Mouse (Mus musculus): ENCODE measurements around the gene Eif4a1.

Eif4a1 gene

DNA sequence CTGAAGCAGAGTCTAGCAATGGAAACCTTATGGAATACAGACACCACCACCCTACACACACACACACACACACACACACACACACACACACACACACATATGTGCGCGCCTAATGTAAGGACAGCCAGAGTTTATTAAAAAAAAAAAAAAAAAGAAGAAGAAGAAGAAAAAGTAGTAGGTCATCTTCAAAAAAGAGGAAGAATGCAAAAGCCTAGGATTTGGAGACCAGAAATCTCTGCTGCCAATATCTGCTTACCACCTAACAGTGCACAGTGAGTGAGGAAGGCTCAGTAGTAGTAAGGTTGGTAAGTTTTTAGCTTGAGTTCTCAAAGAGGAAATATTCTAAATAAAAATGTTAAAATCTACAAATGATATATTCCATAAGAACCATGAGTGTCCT lies 6.9 kb upstream of the Eif4a1 start:
- DNase-seq (ENCODE audit: low spot score in 2 of 2) = no peak

DNA sequence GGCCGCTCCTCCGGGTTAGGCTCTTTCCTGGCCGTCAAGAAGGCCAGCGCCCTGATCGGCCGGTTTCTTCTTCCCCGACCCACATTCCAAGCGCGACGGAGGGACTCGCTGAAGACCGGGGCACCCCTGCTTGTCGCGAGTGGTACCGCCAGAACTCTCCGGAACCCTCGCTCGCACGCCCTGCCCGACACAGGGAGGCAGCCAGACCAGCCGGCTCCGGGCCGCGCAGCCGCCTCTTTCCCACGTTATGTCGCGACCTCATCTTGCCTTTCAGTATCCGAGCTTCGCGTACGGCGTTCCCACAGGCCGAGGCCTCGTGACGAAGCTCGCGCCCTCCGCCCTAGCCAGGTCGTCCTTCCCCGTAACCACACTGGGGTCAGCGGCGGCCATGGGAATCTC lies 498 bp downstream of the Eif4a1 start:
- DNase-seq (ENCODE audit: low spot score in 2 of 2) = no peak

DNA sequence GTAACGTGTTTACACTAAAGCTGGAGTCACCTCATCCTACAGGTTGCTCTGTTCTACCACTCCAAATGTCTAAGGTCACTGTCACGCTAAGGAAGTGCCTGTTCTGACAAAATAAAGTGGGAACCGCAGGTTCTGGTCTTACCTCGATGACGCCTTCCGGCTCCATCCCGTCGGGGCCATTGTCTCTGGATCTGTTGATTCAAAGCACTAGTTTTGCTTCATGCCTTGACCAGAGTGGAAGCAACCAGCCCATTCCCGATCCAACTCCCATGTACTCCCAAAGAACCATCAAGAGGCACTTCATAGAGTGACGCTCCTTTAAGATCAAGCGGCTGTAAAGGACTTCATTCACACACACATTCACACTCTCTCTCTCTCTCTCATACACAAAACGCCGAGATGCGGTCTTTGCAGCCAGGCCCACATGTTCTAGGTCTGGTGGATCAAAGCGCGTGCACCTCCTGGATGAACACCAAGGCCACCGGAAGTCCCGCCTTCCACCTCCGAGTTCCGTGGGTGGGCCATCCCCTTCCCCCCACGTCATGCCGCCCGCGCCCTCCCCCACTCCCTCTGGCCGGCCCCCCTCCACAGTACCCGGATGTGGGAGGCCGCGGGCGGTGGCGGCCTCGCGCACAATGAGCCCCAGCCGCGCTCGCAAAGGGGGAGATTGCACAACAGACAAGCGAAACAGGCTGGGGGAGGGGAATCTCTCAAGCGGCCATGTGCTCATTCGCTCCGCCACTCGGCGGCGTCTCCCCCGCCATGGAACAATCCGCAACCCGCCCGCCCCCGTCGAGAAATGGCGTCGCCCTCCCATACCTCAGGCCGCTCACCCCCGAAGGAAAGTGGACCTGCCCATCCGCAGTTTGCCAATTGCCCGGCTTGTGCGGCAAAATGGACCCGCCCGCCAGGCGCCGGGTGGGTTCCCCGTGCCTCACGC lies 1.2 kb downstream of the Eif4a1 start:
- DNase-seq (ENCODE audit: low spot score in 2 of 2) = peak; percentile 80 to 97

DNA sequence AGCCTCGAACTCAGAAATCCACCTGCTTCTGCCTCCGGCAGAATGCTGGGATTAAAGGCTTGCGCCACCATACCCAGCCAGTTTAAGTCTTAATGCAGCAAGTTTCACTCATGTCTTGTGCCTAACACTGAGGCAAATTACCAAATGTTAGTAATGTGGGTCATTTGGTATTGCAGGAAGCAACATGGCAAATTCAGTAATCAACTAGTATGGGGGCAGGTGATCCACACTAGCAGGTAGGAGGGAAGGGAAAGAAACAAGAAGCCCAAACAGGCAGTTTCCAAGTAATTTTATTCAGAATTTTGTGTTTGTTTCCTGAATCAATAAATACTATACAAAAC lies 5.6 kb downstream of the Eif4a1 start:
- no peak for DNase-seq (ENCODE audit: low spot score in 2 of 2)

DNA sequence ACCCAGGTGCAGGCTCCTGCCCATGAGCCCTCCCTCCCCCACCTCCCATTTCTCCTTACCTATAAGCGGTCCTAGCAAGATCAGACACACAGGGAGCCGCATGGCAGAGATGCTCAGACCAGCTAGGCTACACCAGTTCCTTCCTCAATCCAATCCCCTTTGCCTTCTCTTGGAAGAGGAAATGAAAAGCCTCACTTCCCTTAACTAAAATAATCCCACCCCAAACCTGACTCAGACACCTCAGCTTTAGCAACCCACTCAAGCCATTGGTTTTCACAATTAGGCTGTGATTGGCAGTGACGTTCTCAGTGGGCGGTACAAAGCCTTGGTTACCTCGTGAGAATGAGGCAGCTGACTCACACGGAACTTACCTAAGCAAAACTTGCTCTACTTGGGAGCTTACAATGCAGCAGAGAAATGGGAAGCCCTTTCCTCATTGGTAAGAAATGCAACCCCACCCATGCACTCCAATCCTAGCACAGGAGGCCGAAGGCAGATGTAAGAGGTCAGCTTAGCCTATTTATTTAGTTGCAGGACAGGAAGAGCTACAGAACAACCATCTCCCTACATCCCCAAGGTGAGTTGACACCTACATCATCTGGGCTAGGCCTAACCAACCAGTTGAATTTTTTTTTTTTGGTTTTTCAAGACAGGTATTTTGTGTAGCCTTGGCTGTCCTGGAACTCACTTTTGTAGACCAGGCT lies 6.1 kb downstream of the Eif4a1 start, which contains the start of gene Cd68:
Cd68 (minus strand) TSS at position 193 of the 704 bp plus-strand sequence.
- peak in 1 of 2 experiments; percentile 71 for DNase-seq (ENCODE audit: low spot score in 2 of 2)

DNA sequence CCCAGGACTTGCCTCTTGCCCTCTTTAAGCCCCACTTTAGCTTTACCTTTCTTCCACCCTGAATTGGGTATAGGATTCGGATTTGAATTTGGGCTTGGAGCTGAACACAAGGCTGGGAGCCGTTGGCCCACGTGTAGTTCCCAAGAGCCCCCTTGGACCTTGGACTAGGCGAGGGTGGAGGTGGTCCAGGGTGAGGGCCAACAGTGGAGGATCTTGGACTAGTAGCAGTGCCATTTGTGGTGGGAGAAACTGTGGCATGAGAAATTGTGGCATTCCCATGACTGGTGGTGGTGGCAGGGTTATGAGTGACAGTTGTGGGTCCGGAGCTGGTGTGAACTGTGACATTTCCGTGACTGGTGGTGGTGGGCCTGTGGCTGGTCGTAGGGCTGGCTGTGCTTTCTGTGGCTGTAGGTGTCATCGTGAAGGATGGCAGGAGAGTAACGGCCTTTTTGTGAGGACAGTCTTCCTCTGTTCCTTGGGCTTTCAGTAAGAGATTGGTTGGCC lies 6.7 kb downstream of the Eif4a1 start:
- no peak for DNase-seq (ENCODE audit: low spot score in 2 of 2)

DNA sequence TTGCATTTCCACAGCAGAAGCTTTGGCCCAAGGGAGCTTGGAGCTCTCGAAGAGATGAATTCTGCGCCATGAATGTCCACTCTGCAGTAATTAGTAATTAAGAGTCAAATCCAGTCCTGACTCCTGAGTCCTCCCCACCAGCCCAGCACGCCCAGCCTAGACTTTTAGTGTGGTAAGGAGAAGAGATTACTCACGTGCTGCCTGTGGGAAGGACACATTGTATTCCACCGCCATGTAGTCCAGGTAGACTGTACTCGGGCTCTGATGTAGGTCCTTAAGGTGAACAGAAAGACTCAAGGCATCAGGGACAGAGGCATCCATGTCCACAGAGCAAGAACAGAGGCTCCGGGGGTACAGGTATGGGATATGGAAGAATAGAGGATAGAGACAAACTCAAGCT lies 7.4 kb downstream of the Eif4a1 start:
- DNase-seq (ENCODE audit: low spot score in 2 of 2) = no peak

DNA sequence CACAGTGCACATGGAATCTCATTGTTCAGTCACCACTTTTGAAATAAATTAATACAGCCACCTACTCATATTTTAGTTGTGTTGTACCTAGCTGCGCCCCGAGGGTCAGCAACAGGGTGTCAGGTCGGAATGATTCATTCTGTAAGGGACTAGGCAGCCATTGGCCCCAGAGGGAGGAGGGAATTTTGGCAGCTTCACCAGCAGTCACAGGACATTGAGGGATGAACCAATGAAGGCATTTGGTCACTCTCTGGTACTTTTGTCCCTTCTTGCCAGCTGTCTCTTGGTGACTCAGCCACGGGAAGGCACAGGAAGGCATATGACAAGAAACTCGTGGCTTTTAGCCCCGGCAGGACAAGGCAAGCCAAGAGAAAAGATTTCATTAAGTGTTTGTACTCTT lies 8.4 kb downstream of the Eif4a1 start:
- DNase-seq (ENCODE audit: low spot score in 2 of 2) = no peak

DNA sequence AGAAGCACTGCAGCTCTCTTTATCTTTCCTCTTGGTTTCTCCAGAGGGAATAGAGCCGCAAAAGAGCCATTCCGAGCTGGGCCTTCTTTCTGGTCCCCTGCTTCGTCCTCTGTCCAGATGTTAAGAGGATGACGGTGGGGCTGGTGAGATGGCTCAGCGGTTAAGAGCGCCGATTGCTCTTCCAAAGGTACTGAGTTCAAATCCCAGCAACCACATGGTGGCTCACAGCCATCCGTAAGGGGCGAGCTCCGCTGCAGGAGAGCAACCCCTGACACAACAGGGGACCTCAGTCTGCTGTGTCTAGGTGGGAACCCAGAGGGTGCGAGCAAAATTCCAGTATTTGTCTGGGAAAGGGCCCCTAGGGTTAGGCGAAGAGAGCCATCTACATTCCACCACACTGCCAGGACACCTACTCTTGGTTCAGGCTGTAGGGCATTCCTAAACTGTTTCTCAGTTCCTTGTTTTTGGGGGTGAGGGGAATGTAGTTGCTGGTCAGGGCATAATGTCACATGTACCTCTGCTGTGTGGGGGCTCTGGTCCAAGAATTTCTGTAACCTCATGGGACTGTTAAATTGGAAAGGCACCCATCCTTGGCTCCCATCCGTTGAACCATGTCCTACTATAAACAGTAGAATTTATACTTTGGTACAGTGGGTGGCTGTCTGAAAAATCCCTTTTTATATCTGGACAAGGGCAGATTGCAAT lies 9.1 kb downstream of the Eif4a1 start:
- DNase-seq (ENCODE audit: low spot score in 2 of 2) = no peak

DNA sequence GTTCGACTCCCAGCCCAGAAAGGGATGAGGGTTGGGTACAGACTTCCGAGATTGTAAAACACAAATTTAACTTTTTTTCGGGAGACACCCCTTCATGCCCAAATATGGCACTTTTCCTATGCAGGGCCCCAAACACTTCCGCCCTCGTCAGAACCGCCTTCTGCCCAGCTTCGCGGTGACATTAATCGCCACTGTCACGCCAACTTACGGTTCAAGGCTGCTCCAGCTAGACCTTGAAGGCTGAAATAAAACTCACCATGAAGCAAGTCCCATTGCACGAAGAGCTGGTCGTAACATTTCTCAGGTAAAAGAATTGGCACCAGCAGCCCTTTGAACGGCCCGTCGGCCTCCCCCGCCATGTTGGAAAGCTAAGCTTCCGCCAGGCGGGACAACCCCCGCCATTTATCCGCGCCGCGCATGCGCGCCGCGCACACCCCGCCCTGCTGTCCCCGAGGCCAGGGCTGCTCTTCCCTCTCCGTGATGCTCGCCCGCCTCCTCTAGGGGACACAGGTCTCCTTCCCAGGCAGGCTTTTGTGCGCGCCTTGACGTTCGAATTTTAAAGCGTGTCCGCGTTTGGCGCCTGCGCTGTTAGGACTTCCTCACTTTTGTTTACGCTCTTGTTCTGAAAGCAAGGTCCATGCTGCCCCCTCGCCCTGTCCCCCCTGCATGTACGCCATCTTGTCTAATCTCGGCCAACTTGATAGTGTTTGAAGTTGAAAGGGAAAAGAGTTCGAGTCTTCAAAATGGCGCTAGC lies 9.8 kb downstream of the Eif4a1 start, which contains the start of gene Mpdu1:
Mpdu1 (minus strand) TSS at position 430 of the 754 bp plus-strand sequence.
- DNase-seq (ENCODE audit: low spot score in 2 of 2) = peak; percentile 92 to 94

DNA sequence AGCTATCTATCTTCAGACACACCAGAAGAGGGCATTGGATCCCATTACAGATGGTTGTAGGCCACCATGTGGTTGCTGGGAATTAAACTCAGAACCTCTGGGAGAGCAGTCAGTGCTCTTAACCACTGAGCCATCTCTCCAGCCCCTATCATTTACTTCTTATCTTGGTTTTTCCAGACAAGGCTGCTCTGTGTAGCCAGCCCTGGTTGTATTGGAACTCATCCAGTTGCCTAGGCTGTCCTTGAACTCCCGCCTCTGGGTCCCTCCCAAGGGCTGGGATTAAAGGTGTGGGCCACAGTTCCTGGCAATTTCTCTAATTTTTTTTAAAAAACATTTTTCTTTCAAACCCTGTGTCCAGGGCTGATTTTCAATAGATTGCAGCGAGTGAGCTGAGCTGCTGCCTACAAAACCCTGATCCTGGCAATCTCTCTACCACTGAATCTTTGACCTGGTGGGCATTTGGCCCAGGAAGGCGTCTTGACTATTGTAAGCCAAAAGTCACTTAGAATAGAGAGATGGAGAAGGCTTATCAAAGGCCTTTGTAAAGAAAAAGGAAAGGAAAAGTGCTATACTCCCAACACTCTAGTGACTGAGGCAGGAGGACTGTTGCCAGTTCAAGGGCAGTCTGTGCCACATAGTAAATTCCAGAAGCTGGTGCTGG lies 10.9 kb downstream of the Eif4a1 start:
- DNase-seq (ENCODE audit: low spot score in 2 of 2) = peak in 1 of 2 experiments; percentile 29

DNA sequence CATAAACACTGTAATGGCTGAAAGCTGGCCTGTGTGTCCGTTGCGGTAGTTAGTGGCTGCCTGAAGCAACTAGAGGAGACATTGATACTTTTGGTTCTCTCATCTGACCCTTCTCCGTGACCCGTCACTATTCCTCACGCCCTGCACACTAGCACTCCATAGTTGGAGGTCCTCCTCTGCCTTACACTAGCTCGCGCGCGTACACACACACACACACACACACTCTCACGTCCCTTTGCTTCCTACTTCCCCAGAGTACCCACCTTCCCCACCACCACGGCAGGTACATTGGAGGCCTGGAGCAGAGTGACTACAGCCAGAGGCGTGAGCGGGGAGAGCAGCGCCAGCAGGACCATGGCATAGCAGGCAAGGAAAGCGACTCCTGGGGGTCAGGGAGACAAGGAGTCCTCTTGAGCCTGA lies 14.8 kb downstream of the Eif4a1 start:
- DNase-seq (ENCODE audit: low spot score in 2 of 2) = no peak

DNA sequence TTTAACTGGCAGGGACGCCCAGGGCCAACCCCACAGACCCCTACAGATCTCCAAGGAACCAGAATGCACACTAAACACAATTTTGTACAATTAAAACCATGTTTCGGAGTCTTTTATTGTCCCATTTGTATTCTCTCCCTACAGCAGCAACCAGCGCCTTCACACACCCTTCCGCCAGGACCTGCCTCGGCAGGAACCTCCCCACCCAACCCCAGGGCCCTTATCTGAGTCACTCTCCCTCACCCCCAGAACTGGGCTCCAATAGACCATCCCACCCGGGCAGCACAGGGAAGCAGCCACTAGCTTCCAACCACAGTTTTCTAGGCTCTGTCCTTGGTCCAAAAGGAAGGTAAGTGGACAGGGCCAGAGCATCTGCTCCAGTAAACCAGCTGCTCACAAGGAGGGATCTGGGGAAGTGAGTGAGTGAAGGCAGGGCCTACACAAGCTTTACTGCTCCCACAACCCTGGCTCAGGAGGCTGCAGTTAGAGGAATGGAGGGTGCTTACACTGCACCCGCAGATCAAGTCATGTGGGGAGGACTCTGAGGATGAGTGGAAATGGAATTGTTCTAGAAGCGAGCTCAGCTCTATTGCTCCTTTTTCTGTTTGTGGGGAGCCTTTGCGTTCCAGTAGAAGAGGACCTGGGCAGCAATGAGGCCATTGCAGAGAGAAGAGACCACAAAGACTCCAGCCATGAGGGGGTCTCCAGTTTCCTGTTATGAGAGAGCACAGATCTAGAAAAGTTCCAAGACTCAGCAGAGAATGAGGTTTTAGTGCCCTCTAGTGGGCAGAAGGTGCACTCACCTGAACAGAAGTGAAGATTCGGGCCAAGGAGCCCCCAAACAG lies 15.4 kb downstream of the Eif4a1 start:
- peak; percentile 55 to 69 for DNase-seq (ENCODE audit: low spot score in 2 of 2)

DNA sequence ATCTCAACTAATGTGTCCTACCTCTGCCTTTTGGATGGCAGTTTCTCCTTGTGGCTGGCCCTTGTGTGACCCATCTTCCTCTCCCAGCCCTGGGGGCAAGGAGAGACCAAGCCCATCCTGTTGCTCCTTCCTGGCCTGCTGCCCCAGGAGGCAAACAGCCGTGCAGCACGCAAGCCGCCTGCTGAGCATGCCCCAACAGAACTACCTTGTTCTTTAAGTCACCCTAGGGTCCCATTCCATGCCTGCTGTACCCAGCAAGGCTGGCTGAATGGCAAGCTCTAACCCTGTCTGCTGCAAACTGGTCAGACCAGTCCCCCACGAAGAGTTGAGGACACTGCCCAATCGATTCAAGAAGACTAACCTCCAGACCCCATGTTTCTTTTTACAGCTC lies 16.2 kb downstream of the Eif4a1 start:
- no peak for DNase-seq (ENCODE audit: low spot score in 2 of 2)

DNA sequence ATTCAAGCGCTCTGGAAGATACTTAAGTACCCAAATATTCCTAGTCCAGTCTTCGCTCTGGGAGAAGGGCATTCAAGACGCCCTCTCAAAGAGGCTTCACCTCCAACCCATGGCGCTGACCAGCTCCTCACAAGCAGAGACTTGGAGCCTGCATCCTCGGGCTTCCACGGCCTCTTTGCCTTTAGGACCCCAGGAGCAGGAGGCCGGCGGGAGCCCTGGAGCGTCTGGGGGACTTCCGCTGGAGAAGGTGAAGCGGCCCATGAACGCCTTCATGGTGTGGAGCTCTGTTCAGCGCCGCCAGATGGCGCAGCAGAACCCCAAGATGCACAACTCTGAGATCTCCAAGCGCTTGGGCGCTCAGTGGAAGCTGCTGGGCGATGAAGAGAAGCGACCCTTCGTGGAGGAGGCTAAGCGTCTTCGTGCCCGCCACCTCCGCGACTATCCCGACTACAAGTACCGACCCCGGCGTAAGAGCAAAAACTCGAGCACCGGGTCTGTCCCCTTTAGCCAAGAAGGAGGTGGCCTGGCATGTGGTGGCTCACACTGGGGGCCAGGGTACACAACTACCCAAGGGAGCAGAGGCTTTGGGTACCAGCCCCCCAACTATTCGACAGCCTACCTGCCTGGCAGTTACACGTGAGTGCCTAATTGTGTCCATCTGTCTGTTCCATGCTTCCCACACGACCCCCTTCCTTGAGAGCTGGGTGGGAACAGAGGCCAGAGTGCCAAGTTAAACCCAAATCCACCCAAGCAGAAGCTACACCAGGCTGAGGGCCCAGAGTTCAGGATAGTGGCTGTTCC lies 16.8 kb downstream of the Eif4a1 start, which contains the start of gene Sox15:
Sox15 (plus strand) TSS at position 51 of the 801 bp plus-strand sequence.
- peak; percentile 43 to 75 for DNase-seq (ENCODE audit: low spot score in 2 of 2)

DNA sequence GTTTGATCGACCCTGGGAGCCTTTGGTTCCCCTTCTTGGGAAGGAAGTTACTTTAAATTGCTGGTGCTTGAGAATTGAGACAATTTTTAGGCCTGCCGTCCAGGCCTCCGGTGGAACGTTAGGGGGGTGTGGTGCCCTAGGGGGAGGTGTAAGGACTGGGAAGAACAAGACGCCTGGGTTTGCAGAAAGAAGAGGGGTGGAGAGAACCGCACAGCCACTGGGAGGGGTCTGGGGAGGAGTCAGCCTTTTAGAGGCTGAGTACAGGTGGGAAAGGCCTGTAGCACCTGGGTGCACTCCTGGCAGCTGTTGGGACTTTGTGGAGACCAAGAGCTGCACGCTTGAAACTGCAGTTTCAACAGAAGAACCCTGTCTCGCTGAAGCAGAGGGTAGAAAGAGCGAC lies 17.5 kb downstream of the Eif4a1 start:
- DNase-seq (ENCODE audit: low spot score in 2 of 2) = no peak

DNA sequence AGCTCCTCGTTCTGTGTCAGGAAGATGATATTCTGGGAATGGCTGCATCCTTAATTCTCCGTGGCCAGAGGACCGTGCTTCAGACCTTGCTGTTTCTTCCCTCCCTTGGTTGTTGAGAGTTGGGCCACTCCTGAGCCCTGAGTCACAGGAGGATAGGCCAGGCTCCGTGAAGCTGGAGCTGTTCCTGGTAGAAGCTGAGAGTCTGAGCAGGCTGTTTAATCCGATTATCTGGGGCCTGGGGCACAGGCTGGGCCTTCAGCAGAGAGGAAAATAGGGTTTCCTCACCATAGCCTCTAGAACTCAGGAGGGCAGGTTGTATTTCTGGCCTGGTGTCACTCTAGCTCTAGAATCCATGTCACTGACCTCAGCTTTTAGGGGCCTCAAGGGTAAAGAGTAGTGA lies 18.8 kb downstream of the Eif4a1 start:
- no peak for DNase-seq (ENCODE audit: low spot score in 2 of 2)

DNA sequence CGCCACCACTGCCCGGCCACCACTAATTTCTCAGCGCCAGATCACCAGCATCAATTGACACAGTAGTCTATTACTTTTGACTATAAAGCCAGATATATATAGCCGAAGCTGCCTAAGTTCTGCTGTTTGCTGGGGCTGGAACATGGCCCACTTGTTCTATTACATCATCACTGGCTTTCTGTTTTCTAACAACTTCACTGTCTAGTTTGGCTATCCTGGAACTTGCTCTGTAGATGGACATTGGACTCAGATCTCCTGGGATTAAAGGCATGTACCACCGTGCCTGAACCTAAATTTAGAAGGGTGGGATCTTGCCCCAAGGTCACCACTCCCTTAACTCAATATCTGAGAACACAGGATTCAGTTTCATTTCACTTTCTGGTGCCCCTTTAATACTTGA lies 26.4 kb downstream of the Eif4a1 start:
- DNase-seq (ENCODE audit: low spot score in 2 of 2) = no peak

DNA sequence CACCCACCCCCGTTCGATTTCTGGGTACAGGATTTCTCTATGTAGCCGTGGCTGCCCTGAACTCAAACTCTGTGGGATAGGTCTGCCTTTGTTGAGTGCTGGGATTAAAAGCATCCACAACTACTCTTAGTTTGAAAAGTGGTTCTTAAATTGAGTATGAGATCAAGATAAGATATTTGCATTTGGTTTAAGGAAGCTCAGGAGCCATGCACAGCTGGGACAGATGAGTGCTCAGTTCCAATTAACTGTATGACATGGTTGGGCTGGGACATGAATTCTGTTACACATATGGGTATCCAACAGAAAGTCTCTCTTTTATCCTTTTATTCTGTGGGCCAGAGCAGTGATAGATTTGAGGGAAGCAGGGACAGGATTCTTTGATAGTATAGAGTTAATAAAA lies 36.8 kb downstream of the Eif4a1 start:
- no peak for DNase-seq (ENCODE audit: low spot score in 2 of 2)

Measured in spleen, postnatal 10 days (tissue).